Mouse (Mus musculus): Measurements from ENCODE around the gene Tarsl2.

Gene Tarsl2

GRCm38 (mm10) chr7:65642371-65643304 is 2.1 kb upstream of the Tarsl2 start:
- in situ Hi-C loops (cut with MboI; ENCODE audit: low pct_unique_long_range_greater_than_20kb in 1 of 2, low sequenced_read_pairs in 2 of 2, unreplicated experiment in 1 of 2): loop anchor here in 1 of 2 experiments (25.0 kb wide), 2 partner anchors 355 to 680 kb away; no protein-coding TSS in a partner anchor

- in situ Hi-C loops (cut with MboI; ENCODE audit: low pct_unique_long_range_greater_than_20kb in 1 of 2, low sequenced_read_pairs in 2 of 2, unreplicated experiment in 1 of 2): loop anchor here in 1 of 2 experiments (25.0 kb wide), 2 partner anchors 357 to 682 kb away; no protein-coding TSS in a partner anchor
These were observed 757 bp upstream of the Tarsl2 start for GRCm38 (mm10) chr7:65643861-65644421.

DNA sequence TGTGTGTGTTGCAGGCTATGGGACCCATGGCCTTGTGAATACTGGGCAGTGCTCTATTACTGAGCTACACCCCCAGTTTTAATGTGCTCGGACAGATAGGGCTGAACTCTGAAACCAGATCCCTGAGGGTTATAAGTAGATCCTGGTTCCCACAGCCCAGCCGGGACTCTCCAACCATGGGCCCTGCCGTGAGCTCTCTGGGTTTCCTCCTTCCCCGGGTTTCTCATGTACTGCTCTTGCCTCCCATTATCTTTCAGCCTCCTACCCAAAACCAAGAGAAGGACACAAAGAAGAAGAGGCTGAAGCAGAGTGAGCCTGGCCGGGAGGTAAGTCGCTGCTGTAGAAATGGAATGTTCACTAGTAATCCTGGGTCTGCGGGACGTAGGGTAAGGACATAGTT is 1.3 kb downstream of the Tarsl2 start:
- in situ Hi-C loops (cut with MboI; ENCODE audit: low pct_unique_long_range_greater_than_20kb in 1 of 2, low sequenced_read_pairs in 2 of 2, unreplicated experiment in 1 of 2): loop anchor here in 1 of 2 experiments (25.0 kb wide), 2 partner anchors 359 to 684 kb away; no protein-coding TSS in a partner anchor

DNA sequence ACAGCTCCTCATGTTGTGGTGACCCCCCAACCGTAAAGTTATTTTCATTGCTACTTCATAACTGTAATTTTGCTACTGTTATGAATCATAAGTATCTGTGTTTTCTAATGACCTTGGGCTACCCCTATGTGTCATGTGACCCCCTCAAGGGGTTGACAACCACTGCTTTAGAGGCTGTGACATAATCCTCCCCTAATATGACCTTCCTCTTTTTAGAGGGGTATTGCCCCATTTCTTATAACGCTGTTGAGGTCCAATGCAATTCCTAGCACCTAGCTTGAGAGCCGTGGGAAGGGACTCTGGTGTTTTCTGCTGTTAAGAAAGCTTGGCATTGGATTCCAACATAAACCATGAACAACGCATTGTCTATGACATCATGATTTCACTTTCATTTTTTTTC is 6.0 kb downstream of the Tarsl2 start:
- in situ Hi-C loops (cut with MboI; ENCODE audit: low pct_unique_long_range_greater_than_20kb in 1 of 2, low sequenced_read_pairs in 2 of 2, unreplicated experiment in 1 of 2): no loop called here

DNA sequence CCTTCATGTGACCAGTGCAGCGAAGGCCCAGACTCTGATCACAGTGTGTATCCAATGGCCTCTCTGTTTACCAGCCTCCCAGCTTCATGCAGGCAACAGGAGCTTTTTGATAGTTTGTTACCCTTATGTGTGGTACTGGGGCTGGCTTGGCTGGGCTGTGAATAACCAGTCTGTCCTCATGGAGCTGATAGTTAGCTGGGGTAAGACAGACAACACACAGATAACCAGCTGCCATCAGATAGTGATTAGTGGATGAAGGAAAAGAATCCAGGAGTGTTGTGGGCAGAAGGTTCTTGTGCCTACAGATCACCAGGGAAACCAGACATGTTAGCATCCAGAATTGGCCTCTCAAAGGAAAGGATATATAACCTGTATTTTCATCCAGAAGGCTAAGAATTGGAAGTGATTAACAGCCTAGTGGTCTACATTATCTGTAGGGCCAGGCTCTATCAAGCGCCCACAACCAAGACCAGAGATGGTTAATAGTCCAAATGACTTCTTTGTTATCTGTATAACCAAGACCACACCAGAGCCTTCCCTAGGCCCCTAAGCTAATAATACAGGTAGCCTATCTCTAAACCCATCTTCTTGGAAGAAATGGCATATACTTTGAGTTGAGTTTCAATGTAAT is 12.9 kb downstream of the Tarsl2 start:
- in situ Hi-C loops (cut with MboI; ENCODE audit: low pct_unique_long_range_greater_than_20kb in 1 of 2, low sequenced_read_pairs in 2 of 2, unreplicated experiment in 1 of 2): no loop called here

- in situ Hi-C loops (cut with MboI; ENCODE audit: low pct_unique_long_range_greater_than_20kb in 1 of 2, low sequenced_read_pairs in 2 of 2, unreplicated experiment in 1 of 2): no loop called here
These were observed 18.6 kb downstream of the Tarsl2 start for GRCm38 (mm10) chr7:65663225-65663790.

DNA sequence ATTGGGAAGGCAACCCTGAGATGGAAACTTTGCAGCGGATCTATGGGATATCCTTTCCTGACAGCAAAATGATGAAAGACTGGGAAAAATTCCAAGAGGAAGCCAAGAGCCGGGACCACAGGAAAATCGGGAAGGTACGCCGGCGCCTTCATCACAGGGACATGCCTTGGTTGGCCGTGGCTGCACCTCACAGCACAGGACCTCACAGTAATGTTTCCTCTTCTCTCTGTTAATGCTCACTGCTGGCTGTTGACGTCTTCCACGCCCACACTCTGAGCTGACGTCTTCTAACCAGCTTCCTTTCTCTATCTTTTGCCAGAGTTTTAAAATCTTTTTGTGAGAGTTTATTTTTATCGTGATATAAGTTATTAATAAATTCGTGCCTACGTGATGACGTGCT is 19.2 kb downstream of the Tarsl2 start:
- in situ Hi-C loops (cut with MboI; ENCODE audit: low pct_unique_long_range_greater_than_20kb in 1 of 2, low sequenced_read_pairs in 2 of 2, unreplicated experiment in 1 of 2): no loop called here

DNA sequence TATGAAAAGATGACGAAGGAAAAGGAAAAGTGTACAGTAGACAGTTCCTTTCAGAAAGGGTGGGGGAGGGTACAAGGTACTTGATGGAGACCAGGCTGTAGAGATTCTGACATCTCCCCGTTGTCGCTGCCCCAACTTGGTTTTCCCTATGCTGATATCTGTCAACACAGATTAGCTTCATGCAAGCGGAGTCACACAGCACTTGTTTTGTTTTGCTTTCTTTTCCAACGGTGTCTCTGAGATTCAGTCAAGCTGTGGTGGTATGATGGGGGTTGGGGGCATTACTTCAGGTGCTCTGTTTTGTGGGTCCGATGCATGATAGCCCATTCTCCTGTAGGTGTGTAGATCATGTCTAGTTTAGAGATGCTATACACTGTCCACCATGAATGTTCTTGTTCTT is 22.8 kb downstream of the Tarsl2 start:
- in situ Hi-C loops (cut with MboI; ENCODE audit: low pct_unique_long_range_greater_than_20kb in 1 of 2, low sequenced_read_pairs in 2 of 2, unreplicated experiment in 1 of 2): no loop called here

GRCm38 (mm10) chr7:65678050-65678449 is 33.4 kb downstream of the Tarsl2 start:
- in situ Hi-C loops (cut with MboI; ENCODE audit: low pct_unique_long_range_greater_than_20kb in 1 of 2, low sequenced_read_pairs in 2 of 2, unreplicated experiment in 1 of 2): no loop called here

DNA sequence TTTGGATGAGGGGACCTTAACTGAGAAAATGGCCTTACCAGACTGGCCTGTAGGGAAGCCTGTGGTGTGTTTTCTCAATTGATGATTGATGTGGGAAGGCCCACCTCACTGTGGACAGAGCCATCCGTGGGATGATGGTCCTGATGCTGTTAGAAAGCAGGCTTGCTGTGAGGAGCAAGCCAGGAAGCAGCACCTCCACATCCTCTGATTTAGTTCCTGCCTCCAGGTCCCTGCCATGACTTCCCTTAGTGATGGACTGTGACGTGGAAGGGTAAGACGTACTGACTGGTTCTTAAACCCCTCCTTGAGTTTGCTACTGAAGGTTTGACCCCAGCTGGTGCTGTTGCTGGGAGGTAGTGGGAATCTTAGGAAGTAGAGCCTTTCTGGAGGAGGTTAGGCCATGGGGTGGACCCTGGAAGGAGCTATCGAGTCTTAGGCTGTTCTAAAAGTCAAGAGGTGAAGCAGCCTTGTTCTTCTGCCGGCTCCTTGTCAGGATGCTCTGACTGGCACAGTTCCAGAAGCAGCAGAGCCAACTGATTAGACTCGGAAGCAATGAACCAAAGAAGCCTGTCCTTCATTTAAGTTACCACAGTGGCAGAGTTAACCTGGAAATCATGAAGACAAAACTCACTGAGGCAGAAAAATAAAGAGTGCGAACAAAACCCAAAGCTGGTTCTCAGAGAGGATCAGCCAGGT is 34.4 kb downstream of the Tarsl2 start:
- in situ Hi-C loops (cut with MboI; ENCODE audit: low pct_unique_long_range_greater_than_20kb in 1 of 2, low sequenced_read_pairs in 2 of 2, unreplicated experiment in 1 of 2): no loop called here

- in situ Hi-C loops (cut with MboI; ENCODE audit: low pct_unique_long_range_greater_than_20kb in 1 of 2, low sequenced_read_pairs in 2 of 2, unreplicated experiment in 1 of 2): no loop called here
These were observed 36.5 kb downstream of the Tarsl2 start for GRCm38 (mm10) chr7:65681166-65681565.

GRCm38 (mm10) chr7:65684256-65684835 is 39.6 kb downstream of the Tarsl2 start:
- in situ Hi-C loops (cut with MboI; ENCODE audit: low pct_unique_long_range_greater_than_20kb in 1 of 2, low sequenced_read_pairs in 2 of 2, unreplicated experiment in 1 of 2): no loop called here

GRCm38 (mm10) chr7:65686664-65687063 is 42.0 kb downstream of the Tarsl2 start:
- in situ Hi-C loops (cut with MboI; ENCODE audit: low pct_unique_long_range_greater_than_20kb in 1 of 2, low sequenced_read_pairs in 2 of 2, unreplicated experiment in 1 of 2): no loop called here

DNA sequence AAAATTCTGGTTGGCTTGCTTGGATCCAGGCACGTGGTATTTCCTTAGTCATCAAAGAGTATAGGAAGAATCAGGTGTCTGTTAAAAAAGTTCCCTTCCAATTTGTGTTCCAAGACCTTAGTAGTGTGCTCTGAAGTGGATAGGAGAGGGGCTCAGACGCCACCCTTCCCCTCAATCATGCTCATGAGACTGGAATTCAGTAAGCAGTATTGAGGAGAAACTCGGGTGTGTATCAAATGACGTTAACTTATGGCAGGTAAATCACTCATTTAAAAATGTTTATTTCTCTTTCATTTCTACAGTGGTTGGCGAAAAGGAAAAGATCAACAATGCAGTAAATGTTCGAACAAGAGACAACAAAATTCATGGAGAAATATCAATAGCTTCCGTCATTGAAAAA is 46.2 kb downstream of the Tarsl2 start, which contains the start of gene Tm2d3:
Gene Tm2d3, plus strand, starts transcription at position 301 of the 400 bp plus-strand sequence.
- in situ Hi-C loops (cut with MboI; ENCODE audit: low pct_unique_long_range_greater_than_20kb in 1 of 2, low sequenced_read_pairs in 2 of 2, unreplicated experiment in 1 of 2): no loop called here

GRCm38 (mm10) chr7:65691929-65692605 is 47.4 kb downstream of the Tarsl2 start:
- in situ Hi-C loops (cut with MboI; ENCODE audit: low pct_unique_long_range_greater_than_20kb in 1 of 2, low sequenced_read_pairs in 2 of 2, unreplicated experiment in 1 of 2): no loop called here

- in situ Hi-C loops (cut with MboI; ENCODE audit: low pct_unique_long_range_greater_than_20kb in 1 of 2, low sequenced_read_pairs in 2 of 2, unreplicated experiment in 1 of 2): no loop called here
These were observed 48.2 kb downstream of the Tarsl2 start for GRCm38 (mm10) chr7:65692883-65693282.

- in situ Hi-C loops (cut with MboI; ENCODE audit: low pct_unique_long_range_greater_than_20kb in 1 of 2, low sequenced_read_pairs in 2 of 2, unreplicated experiment in 1 of 2): no loop called here
These were observed 48.7 kb downstream of the Tarsl2 start for GRCm38 (mm10) chr7:65693301-65693821.
